Mouse (Mus musculus) lung, postnatal 36 days (tissue): ENCODE measurements around the gene Gm20747.
"Not testable (repeated sequence)": the region's sequence is repeated elsewhere in the genome, so short reads cannot be mapped to it uniquely, and the experiment has no call there.

Experiments
- DNase-seq: peaks from one replicate; pipeline ENCODE4 v3.0.0; 2022; ENCODE audit warnings: mixed read lengths

The Gm20747 gene

DNA sequence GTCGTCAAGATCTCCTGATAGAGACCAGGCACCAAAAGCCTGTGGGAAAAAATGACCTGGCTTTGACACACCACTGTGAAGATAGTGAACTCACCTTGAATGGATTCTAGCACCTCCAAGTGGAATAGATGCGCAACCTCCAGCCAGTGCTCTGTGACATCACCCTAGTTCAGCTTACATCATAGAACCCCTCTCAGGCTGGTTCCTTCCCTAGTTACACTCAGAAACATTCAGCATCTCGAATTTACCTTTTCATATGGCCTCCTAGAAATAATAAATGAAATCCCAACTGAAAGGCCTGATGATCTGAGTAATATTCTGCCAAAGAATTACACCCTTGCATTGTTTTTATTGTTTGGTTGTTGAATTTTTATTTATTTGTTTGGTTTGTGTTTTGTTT is at the start of gene Gm20747:
Gm20747 (minus strand) TSS at position 101 of the 400 bp plus-strand sequence.
- DNase-seq, result not testable (repeated sequence)
